Mouse (Mus musculus): ENCODE data around the gene Etfdh.

DNA sequence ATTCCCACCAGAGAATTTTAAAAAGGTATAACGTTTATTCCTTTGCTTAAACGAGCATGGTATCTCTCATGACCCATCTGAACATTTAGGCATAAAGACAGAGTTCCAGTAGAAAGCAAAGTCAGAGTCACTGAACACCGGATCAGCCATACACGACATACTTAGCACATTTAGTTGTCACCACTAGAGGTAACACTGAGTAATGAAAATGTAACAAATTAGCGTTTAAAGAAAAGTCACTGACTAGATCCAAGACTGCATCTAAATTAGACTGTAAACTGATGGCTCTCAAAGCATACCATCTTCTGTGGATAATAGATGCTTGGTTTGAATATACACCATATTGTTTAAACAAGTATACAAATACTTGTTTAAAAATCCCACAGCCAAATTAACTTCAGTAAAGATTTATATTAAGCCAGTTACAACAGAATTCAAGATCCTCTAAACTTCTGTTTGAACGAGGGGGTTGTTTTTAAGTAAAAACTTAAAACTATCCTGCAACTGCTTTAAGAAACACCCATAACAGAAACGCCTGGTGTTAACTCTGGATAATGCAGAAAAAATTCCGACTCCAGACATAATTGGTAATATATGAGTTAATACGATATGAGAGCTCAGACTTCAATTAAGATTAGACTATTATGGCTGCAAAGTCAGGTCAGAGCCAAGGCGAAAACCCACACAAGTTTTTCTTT is 1.7 kb downstream of the Etfdh start:
- TF ChIP-seq POLR2A (IDR thresholded peaks at IDR 0.05; ENCODE audit: low read depth, low read length): no peak
- no peak for TF ChIP-seq CTCF (conservative IDR thresholded peaks at IDR 0.05; ENCODE audit: insufficient read depth, insufficient read length, low read depth, low read length)
